ENCODE assay signal across 17 mouse cellular contexts in the genomic region with DNA sequence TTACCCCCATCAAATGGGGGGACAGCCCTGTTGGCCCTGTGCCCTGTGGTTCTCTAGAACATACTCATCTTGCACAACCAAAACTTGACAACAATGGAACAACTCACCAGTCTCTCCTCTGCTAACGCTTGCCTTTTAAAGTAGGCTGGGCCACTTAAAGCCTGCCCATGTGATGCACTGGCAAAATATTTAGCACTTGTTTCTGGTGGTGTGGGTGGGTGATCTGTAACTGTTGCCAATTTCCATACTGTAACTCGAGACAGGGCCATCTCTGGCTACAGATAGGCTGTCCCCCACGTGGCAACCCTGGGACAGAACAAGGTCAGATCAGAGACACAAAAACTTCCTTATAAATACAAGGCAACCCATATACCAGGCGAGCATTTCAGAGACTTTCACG.
"Had no signal": no experiment of that assay in that cellular context is flagged by ENCODE, and none has a peak within 500 bp of the region (broad histone marks: within the 10 kb centered on the region; RNA-seq: fewer than 3 reads in every experiment).

No protein-coding gene starts in this region.

- H3K9ac ChIP-seq: lung, embryonic 14.5 days; midbrain, embryonic 12.5 days; neural tube, embryonic 13.5 days; neural tube, embryonic 15.5 days had no signal

- ATAC-seq: midbrain, embryonic 16.5 days had no signal

- H3K27ac ChIP-seq: midbrain, embryonic 10.5 days; midbrain, embryonic 12.5 days; neural tube, embryonic 13.5 days; neural tube, embryonic 15.5 days had no signal

- H3K4me3 ChIP-seq: midbrain, embryonic 10.5 days; midbrain, embryonic 12.5 days; neural tube, embryonic 13.5 days; neural tube, embryonic 15.5 days had no signal

- H3K27me3 ChIP-seq: midbrain, embryonic 12.5 days; neural tube, embryonic 13.5 days; neural tube, embryonic 15.5 days had no signal

- H3K4me1 ChIP-seq: midbrain, embryonic 10.5 days; neural tube, embryonic 13.5 days; neural tube, embryonic 15.5 days had no signal

- H3K4me2 ChIP-seq: lung, embryonic 14.5 days; midbrain, embryonic 12.5 days; neural tube, embryonic 13.5 days; neural tube, embryonic 15.5 days had no signal

- DNase-seq: lung, embryonic 14.5 days; lung, postnatal 10 days; lung, postnatal 4 days; midbrain, embryonic 14.5 days; retina, postnatal 1 day; right cerebral cortex, adult 18-20 months; right cerebral cortex, postnatal 25 days; right cerebral cortex, postnatal 4 days; spleen, adult 18-20 months; thymus, adult 2 months; thymus, postnatal 25 days; thymus, postnatal 4 days had no signal

- H3K9me3 ChIP-seq: midbrain, embryonic 10.5 days; midbrain, embryonic 12.5 days; neural tube, embryonic 13.5 days; neural tube, embryonic 15.5 days had no signal

- H3K36me3 ChIP-seq: midbrain, embryonic 10.5 days; midbrain, embryonic 12.5 days; neural tube, embryonic 13.5 days; neural tube, embryonic 15.5 days had no signal
